In the genomic region with DNA sequence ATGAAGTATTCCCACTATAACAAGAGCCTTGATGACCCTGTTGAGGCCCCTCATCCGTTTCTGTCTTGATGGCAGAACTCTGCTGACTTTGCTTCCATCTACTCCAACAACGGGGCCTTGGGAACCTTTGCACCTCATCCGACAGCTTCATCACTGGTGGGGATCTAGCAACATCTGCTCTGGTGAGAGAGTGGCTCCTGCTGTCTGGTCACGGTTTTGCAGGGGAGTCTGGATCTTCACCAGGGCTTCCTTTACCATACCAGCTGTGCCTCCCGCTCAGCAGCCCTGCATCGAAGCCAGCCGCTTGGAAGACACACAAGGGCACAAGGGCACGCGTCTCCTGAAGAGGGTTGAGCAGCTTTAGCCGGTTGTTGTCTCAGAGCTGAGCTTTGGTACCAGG, we compare ENCODE assay signal across 8 mouse cellular contexts.
DNase-seq lines count a peak whose midpoint lies in the region; ATAC-seq lines count a peak whose summit lies in the region.

No protein-coding gene starts in this region.

- ATAC-seq in hindbrain, embryonic 11.5 days (ENCODE audit: low FRiP score), result no peak
- ATAC-seq in hindbrain, embryonic 13.5 days (ENCODE audit: low FRiP score), result no peak
- ATAC-seq in neural tube, embryonic 15.5 days (ENCODE audit: low FRiP score), result peak; percentile 49; the same call in 1 of the 2 replicates
- no peak for ATAC-seq in megakaryocyte, adult 5-6 weeks (ENCODE audit: poor library complexity, severe bottlenecking)

- no peak overlapping the region for H3K4me3 ChIP-seq in hindbrain, embryonic 11.5 days (ENCODE audit: low read depth, low read length)
- no peak overlapping the region for H3K4me3 ChIP-seq in hindbrain, embryonic 13.5 days
- no peak overlapping the region for H3K4me3 ChIP-seq in neural tube, embryonic 15.5 days (replicated peaks)

- no peak overlapping the region for H3K27ac ChIP-seq in hindbrain, embryonic 11.5 days (ENCODE audit: low read depth, low read length)
- H3K27ac ChIP-seq in hindbrain, embryonic 13.5 days, result no peak overlapping the region
- H3K27ac ChIP-seq in neural tube, embryonic 15.5 days (replicated peaks), result 0 out of 2 replicates have a peak overlapping the region, but pooled peaks have one; percentile 24

- no peak overlapping the region for H3K4me2 ChIP-seq in hindbrain, embryonic 11.5 days (replicated peaks; ENCODE audit: low read depth, low read length)
- no peak overlapping the region for H3K4me2 ChIP-seq in hindbrain, embryonic 13.5 days
- H3K4me2 ChIP-seq in neural tube, embryonic 15.5 days, result no peak overlapping the region

- H3K4me1 ChIP-seq in hindbrain, embryonic 11.5 days (replicated peaks; ENCODE audit: control insufficient read depth, insufficient read depth, low read length), result no peaks in the 10 kb centered on the region
- peaks cover 17% of the 10 kb centered on the region for H3K4me1 ChIP-seq in hindbrain, embryonic 13.5 days (replicated peaks)
- H3K4me1 ChIP-seq in neural tube, embryonic 15.5 days, result peaks cover 27% of the 10 kb centered on the region

- intact Hi-C loops in left cerebral cortex, postnatal 25 days (cut with DNase I), result loop anchor here (10.0 kb wide), 1 partner anchor 544 kb away; the partner anchor contains the start of gene Allc

- 55% methylated on average over 10 of the region's 10 CpGs for WGBS in hindbrain, embryonic 11.5 days
- 45% methylated on average over 10 of the region's 10 CpGs for WGBS in hindbrain, embryonic 13.5 days
- WGBS in neural tube, embryonic 15.5 days, result 36% methylated on average over 10 of the region's 10 CpGs

- peak; percentile 41 for DNase-seq in hindbrain, embryonic 11.5 days (ENCODE audit: low spot score)
- DNase-seq in MN1 (ENCODE audit: low spot score), result peak; percentile 83
- DNase-seq in embryo, embryonic 10 days (ENCODE audit: low spot score), result peak; percentile 67
- DNase-seq in left cerebral cortex, postnatal 25 days (ENCODE audit: low spot score in 2 of 2), result peak; percentile 57 to 68
- DNase-seq in cerebellum, postnatal 25 days, result no peak

- H3K27me3 ChIP-seq in hindbrain, embryonic 11.5 days (ENCODE audit: control insufficient read depth, insufficient read depth, low read length), result no peaks in the 10 kb centered on the region
- H3K27me3 ChIP-seq in hindbrain, embryonic 13.5 days, result no peaks in the 10 kb centered on the region
- H3K27me3 ChIP-seq in neural tube, embryonic 15.5 days (replicated peaks), result no peaks in the 10 kb centered on the region

- H3K9ac ChIP-seq in hindbrain, embryonic 11.5 days (ENCODE audit: low read depth, low read length), result no peak overlapping the region
- no peak overlapping the region for H3K9ac ChIP-seq in hindbrain, embryonic 13.5 days
- H3K9ac ChIP-seq in neural tube, embryonic 15.5 days (replicated peaks), result no peak overlapping the region

- H3K36me3 ChIP-seq in hindbrain, embryonic 11.5 days (ENCODE audit: control insufficient read depth, insufficient read depth, low read length), result no peaks in the 10 kb centered on the region
- H3K36me3 ChIP-seq in hindbrain, embryonic 13.5 days, result no peaks in the 10 kb centered on the region
- H3K36me3 ChIP-seq in neural tube, embryonic 15.5 days, result no peaks in the 10 kb centered on the region

- no peaks in the 10 kb centered on the region for H3K9me3 ChIP-seq in hindbrain, embryonic 11.5 days (ENCODE audit: control insufficient read depth, low read length)
- H3K9me3 ChIP-seq in hindbrain, embryonic 13.5 days, result no peaks in the 10 kb centered on the region
- H3K9me3 ChIP-seq in neural tube, embryonic 15.5 days (replicated peaks), result no peaks in the 10 kb centered on the region

Comparison
In these comparisons a context has a peak if more than half of its experiments do, and no peak if none do; other contexts are left out.
1. DNase-seq: peak in hindbrain, embryonic 11.5 days (single experiment), MN1 (single experiment), embryo, embryonic 10 days (single experiment) and left cerebral cortex, postnatal 25 days (2 of 2); none in cerebellum, postnatal 25 days (0 of 2).